Mouse (Mus musculus) hindlimb bud, embryonic 11.5 days (tissue): ENCODE measurements around the gene Cacng3.

Experiments
- DNase-seq: peaks from one replicate; pipeline ENCODE4 v3.0.0-alpha.2; 2012; ENCODE audit warnings: low read depth, low spot score; ENCODE audit errors: extremely low spot score

Gene Cacng3

DNA sequence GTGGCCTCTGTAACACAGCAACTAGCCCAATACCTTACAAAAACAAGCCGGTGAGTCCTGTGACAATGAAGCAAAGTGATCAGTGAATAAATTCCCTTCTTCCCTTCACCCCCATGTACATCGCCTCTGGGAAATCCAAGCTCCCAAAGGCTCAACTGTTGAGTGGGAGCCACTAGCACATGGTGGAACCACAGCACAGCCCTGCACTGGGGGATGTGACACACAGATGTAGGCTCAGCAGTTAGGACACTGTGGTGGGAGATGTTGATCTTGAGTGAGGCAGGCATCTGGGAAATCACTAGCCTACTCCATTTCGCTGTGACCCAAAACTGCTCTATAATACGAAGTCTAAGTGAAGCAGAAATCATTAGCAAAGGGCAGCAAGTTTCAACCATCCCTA, 48.2 kb downstream of the Cacng3 start:
- DNase-seq: no peak

DNA sequence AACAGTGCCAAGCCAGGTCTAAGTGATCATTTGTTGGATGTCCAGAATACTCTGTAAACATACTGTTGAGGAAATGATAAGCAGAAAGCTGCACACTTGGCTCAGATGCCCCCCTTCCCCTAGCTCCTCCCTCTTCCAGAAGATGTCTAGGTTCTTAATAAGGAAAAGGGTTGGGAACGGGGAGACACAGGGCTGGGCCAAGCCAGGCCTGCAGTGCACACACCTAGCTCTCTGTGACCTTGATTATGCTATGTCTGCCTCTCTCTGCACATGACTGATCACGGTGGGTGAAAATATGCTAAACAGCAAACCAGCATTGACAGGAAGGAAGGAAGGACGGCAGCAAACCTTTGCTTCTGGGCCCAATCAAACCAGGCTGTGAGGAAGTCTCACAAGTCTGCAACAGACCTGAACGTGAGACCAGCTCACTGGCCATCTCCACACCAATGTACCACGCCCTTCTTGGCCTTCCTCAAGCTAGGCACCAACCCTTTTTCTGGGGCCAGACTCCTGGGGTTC, 53.1 kb downstream of the Cacng3 start:
- no peak for DNase-seq

- DNase-seq: no peak
These were observed 56.1 kb downstream of the Cacng3 start for GRCm38 (mm10) chr7:122726376-122726775.

DNA sequence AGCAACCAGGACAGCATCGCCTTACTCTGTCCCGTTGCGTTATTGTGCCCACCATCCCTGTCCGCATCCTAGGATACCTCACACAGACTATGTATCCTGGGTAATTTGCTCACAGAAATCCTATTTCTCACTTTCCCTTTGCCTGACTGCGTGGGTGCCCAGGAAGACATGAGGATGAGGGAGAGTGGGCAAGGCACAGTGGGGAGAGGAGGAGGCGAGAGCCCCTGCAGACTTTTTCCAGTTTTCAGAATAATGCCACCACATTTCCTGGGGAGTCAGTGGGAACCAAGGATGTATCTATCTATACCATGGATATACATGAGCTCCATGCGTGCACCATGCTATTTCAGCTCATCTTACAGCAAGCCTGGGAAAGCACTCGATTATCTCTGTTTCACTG, 57.9 kb downstream of the Cacng3 start:
- DNase-seq: no peak

DNA sequence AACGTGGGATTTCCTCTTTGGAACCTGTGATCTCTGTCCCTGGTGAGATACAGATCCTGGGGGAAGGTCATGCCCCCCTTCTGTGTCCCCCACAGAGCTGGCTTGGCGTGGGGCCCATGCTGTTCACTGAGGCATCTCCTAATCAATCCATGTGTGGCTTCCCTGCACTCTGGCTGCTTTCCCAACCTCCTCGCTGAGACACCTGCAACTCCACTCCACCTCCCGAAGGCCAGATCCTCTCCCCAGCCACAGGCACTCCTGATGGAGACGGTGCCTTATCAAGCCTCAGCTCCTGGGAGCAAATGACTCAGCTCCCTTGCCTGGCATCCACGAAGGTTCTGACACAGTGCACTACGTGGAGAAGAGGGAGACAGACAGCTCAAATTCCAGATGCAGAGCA, 58.6 kb downstream of the Cacng3 start:
- no peak for DNase-seq

- no peak for DNase-seq
These were observed 65.0 kb downstream of the Cacng3 start for GRCm38 (mm10) chr7:122735323-122735722.

GRCm38 (mm10) chr7:122738541-122738940, 68.2 kb downstream of the Cacng3 start:
- DNase-seq: no peak

DNA sequence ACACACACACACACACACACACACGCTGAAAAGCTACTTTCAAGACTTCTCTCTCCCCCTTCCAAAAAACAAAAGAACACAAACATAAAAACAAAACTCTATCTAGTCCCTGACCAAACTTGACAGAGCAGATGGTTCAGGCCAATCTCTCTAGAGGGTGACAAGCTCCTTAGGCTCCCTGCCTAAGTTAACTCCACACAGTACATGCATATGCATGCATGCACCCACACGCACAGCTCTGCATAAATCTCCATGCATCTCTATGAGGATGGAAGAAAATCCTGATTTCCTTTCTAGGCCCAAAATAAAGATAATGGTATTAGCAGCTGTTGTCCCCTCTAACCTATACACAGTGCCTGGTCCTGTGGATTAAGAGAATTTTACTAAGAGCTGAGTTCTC, 70.4 kb downstream of the Cacng3 start:
- no peak for DNase-seq

DNA sequence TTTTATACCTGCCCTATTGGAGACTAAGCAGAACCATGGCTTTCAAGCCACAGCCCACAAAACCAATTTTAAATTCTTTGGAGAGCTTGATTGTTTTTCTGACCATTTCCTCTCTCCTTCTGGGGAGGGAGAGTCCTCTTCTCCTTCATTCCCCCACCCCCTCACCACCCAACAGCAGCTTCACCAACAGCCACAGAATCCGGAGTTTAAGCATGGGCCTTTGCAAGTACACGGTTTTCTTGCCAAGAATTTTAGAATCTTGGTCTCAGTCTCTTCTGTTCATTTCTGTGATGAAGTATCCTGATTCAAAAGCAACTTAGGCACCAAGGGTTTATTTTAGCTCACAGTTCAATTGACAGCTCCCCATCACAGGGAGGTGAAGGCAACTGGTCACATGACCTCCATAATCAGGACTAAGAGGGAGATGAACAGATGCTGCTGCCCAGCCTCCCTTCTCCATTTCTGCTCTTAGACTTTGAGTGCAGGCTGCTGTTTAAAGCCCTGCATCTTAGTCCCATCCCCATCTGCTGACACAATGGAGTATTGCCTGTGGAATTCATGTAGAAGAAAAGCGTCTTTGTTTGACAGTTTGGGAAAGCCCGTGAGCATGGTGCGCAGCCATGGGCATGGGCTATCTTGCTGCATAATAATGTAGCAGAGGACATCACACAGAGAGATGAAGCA, 85.8 kb downstream of the Cacng3 start:
- no peak for DNase-seq

- no peak for DNase-seq
These were observed 88.4 kb downstream of the Cacng3 start for GRCm38 (mm10) chr7:122758645-122759044.

DNA sequence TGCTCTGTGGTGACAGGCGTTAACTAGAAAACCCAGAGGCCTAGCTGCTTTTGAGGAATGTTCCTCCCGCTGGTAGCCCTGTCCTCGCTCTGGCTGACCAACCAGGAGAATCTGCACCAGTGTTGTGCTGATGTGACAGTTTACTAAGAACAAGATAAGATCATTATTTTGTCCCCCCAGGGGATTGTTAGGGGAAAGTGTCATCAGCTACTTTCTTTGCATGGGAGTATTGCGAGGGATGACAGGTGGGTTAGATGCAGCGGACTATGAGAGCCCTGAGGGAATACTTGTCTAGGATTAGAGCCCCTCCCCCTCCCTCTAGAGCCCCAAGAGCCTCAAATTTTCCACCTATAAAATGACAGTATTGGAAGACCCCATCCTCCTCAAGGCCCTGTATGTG, 94.2 kb downstream of the Cacng3 start:
- DNase-seq: no peak

DNA sequence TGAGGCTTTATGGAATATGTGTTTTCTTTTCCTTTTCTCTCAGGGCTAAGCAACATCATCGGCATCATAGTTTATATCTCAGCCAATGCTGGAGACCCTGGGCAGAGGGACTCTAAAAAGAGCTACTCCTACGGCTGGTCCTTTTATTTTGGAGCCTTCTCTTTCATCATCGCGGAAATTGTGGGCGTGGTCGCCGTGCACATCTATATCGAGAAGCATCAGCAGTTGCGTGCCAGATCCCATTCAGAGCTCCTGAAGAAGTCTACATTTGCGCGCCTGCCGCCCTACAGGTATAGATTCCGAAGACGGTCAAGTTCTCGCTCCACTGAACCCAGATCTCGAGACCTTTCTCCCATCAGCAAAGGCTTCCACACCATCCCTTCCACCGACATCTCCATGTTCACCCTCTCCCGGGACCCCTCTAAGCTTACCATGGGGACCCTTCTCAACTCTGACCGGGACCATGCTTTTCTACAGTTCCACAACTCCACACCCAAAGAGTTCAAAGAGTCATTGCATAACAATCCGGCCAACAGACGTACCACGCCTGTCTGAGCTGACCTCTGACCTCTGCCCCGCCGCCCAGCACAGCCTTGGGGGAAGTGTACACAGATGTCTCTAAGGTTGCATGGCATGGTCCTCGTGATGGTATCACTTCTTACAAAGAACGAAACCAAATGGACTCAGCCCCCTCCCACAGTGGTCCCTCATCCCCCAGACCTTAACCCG, 98.2 kb downstream of the Cacng3 start:
- no peak for DNase-seq

DNA sequence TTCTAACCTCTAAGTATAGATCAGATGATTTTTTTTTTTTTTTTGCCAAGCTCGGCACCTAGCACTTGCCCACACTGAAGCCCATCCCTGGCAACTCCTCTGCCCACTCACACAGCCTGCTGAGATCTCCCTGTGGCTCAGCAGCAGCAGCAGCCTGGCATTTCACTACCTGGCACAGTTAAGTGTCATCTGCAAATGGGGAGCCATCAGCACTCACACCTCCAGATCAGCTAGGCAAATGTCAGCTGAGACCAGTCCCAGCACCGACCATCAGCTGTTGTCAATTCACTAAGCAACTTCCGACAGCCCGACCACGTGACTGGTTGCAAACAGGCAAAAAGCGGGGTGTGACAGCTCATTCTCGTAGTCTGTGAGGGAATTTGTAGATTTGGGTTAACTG, 109.3 kb downstream of the Cacng3 start:
- DNase-seq: no peak

DNA sequence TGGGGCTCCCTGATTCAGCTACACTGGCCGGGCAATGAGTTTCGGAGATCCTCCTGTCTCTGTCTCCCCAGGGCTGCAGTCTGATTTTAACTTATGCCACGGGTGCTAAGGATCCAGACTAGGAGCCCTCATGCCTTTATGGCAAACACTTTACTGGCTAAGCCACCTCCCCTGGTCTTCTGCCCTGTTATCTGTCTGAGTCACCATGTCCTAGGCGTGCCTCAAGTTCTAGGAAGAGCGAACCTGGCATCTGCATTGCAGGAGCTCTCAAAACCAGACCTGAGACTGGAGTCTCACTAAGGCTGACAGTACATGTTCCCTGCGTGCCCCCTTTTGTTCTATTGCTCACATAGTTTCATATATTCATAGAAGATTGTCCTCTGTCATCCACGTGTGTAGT, 119.6 kb downstream of the Cacng3 start:
- no peak for DNase-seq

- no peak for DNase-seq
These were observed 123.5 kb downstream of the Cacng3 start for GRCm38 (mm10) chr7:122793655-122794346.

DNA sequence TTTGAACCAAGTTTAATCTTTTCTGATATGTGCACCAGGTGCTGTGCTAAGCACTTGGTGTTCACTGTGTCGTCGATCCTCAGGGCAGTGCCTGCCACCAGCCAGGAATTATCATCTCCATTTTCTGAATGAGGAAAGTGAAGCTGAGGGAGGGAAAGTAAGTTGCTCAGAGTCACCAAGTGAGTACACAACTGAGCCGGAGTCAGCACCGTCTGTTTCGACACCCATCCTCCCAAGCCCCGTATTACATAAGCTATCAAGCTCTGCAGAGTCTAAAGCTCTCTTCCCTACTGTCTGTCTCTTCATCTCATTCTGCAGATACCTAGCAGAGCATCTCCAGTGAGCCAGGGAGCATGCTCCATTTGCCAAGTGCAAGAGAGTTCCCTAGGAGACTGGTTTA, 124.8 kb downstream of the Cacng3 start:
- no peak for DNase-seq

DNA sequence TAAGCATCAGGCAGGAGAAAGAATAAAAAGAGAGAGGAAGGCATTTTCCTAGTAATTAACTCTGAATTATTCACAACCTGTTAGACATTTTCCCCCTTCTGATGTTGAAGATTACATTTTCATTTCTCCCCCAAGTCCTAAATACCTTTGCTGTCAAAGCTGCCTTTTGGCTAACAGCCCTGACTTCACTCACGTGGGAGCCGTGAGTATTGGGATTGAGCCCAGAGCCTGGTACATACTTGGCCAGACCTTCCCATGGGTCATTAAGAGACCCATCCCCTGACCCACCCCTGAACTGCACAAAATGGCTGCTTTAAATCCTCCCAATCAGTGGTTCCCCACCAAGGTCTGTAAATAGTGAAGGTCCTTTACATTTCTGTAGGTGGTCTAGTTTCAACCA, 130.5 kb downstream of the Cacng3 start:
- DNase-seq: no peak

- no peak for DNase-seq
These were observed 133.7 kb downstream of the Cacng3 start for GRCm38 (mm10) chr7:122803839-122804496.

DNA sequence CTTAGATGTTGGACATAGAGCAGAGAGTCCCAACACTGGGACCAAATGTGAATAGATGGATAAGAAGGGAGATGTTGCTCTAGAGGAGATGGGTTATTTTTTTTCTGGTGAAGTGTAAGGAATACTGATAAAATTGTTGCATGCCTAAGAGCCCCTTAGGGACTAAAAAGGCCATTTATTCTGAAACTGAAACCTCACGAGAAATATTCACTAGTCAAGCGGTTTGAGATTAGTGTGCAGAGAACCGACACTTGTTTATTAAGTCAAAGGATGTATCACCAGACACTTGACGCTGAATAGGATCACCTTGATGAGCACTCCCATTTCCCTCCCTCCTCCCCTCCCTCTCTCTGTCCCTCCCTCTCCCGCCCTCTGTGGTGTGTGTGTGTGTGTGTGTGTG, 136.2 kb downstream of the Cacng3 start:
- no peak for DNase-seq

- no peak for DNase-seq
These were observed 143.4 kb downstream of the Cacng3 start for GRCm38 (mm10) chr7:122813724-122814123.

- DNase-seq: no peak
These were observed 147.3 kb downstream of the Cacng3 start for GRCm38 (mm10) chr7:122817565-122817964.
